Mouse (Mus musculus) intestine, postnatal 0 days (tissue): ENCODE measurements at regions not wholly inside any gene's neighbourhood (a gene's known extent, or its start where the extent isn't known, plus 50 kb on each side); places are given as distances from the start of the nearest gene placed in this dataset.

ENCODE experiments used
- ATAC-seq: fragments of 200-750 bp; cut with Nextera tagmentation; 2 replicates; pipeline ENCODE4 v1.8.0; 2017; ENCODE audit warnings: mild to moderate bottlenecking, moderate TSS enrichment, moderate library complexity
- H3K27ac ChIP-seq: fragments of 300-500 bp; sonication (generic); 2 replicates; pipeline ENCODE4 v1.5.1; 2014; ENCODE audit warnings: mild to moderate bottlenecking, low read depth, low read length, moderate library complexity
- H3K27me3 ChIP-seq: fragments of 300-500 bp; sonication (generic); replicated peaks from 2 replicates; pipeline ENCODE4 v1.6.1; 2014; ENCODE audit warnings: low read length, mixed read lengths; ENCODE audit not compliant: control insufficient read depth, insufficient read depth
- H3K36me3 ChIP-seq: fragments of 300-500 bp; sonication (generic); 2 replicates; pipeline ENCODE4 v1.6.1; 2014; ENCODE audit warnings: mild to moderate bottlenecking, moderate library complexity; ENCODE audit not compliant: control insufficient read depth, insufficient read depth
- H3K4me1 ChIP-seq: fragments of 300-500 bp; sonication (generic); replicated peaks from 2 replicates; pipeline ENCODE4 v1.6.1; 2014; ENCODE audit warnings: antibody characterized with exemption, low read length, mixed read lengths; ENCODE audit not compliant: control insufficient read depth, insufficient read depth
- H3K4me2 ChIP-seq: fragments of 300-500 bp; sonication (generic); replicated peaks from 2 replicates; pipeline ENCODE4 v1.6.1; 2014; ENCODE audit warnings: low read depth, mild to moderate bottlenecking, moderate library complexity
- H3K4me3 ChIP-seq: fragments of 300-500 bp; sonication (generic); 2 replicates; pipeline ENCODE4 v1.5.1; 2014; ENCODE audit warnings: low read depth, low read length
- H3K9ac ChIP-seq: fragments of 300-500 bp; sonication (generic); 2 replicates; pipeline ENCODE4 v1.6.1; 2014; ENCODE audit warnings: mild to moderate bottlenecking, low read depth, low read length
- H3K9me3 ChIP-seq: fragments of 300-500 bp; sonication (generic); 2 replicates; pipeline ENCODE4 v1.6.1; 2016; ENCODE audit warnings: mixed run types; ENCODE audit not compliant: control insufficient read depth
- CTCF ChIP-seq: sonication (generic); IDR thresholded peaks from 2 replicates; pipeline ENCODE4 v1.5.1; 2016; ENCODE audit warnings: low read depth, mild to moderate bottlenecking, control low read depth, antibody characterized with exemption, moderate library complexity
- WGBS: fragments of 180-500 bp; shearing (Covaris S2); extraction: QIAGEN DNeasy Blood & Tissue Kit; methylation state at CpG from one replicate; pipeline ENCODE4 v1.1.7; 2014; 5-methylcytosine and 5-hydroxymethylcytosine counted together

- no peaks in the 10 kb centered on the region for H3K9me3 ChIP-seq
- no peaks in the 10 kb centered on the region for H3K36me3 ChIP-seq
- WGBS = 52% methylated on average over 3 of the region's 3 CpGs
- no peak for ATAC-seq
- H3K27ac ChIP-seq = no peak overlapping the region
- H3K27me3 ChIP-seq = no peaks in the 10 kb centered on the region
- no peak overlapping the region for H3K4me2 ChIP-seq
- no peak overlapping the region for H3K9ac ChIP-seq
- H3K4me1 ChIP-seq = no peaks in the 10 kb centered on the region
- no peak overlapping the region for H3K4me3 ChIP-seq
- TF ChIP-seq CTCF = no peak
Observed at GRCm38 (mm10) chr12:30693540-30693939, 109.3 kb downstream of the Tmem18 start.

GRCm38 (mm10) chr12:30698256-30698655, 114.0 kb downstream of the Tmem18 start:
- TF ChIP-seq CTCF = no peak
- Histone ChIP-seq H3K4me3 (no peak overlapping the region), H3K9ac (no peak overlapping the region), H3K4me1 (no peaks in the 10 kb centered on the region), H3K27ac (no peak overlapping the region), H3K4me2 (no peak overlapping the region), H3K9me3 (no peaks in the 10 kb centered on the region), H3K36me3 (no peaks in the 10 kb centered on the region), H3K27me3 (no peaks in the 10 kb centered on the region)
- 68% methylated on average over 6 of the region's 6 CpGs for WGBS
- ATAC-seq = no peak

DNA sequence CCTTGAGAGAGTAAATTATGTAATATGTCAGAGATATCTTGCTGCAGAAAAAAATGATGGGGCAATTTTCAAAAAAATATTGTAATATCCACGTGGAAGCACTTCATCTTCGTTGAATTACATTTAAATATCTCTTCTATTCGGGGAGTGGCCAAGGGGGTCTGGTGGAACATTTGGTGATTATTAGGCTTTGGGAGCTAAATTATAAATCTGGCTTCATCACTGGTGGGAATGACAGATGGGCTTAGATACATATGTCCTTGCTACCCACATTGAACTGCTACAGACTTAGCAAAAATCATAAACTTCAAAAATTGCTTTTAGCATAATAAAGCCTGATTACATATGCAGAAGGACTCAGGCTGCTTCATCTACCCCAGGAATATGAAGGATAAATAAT, 119.5 kb downstream of the Tmem18 start:
- 79% methylated on average over 3 of the region's 3 CpGs for WGBS
- no peak for ATAC-seq
- Histone ChIP-seq H3K4me1 (no peaks in the 10 kb centered on the region), H3K4me2 (no peak overlapping the region), H3K27ac (no peak overlapping the region), H3K27me3 (no peaks in the 10 kb centered on the region), H3K9me3 (no peaks in the 10 kb centered on the region), H3K9ac (no peak overlapping the region), H3K36me3 (no peaks in the 10 kb centered on the region), H3K4me3 (no peak overlapping the region)
- no peak for TF ChIP-seq CTCF

- Histone ChIP-seq H3K9ac (no peak overlapping the region), H3K4me3 (no peak overlapping the region), H3K4me1 (no peaks in the 10 kb centered on the region), H3K27ac (no peak overlapping the region), H3K27me3 (no peaks in the 10 kb centered on the region), H3K4me2 (no peak overlapping the region), H3K9me3 (no peaks in the 10 kb centered on the region), H3K36me3 (no peaks in the 10 kb centered on the region)
- no peak for ATAC-seq
- 71% methylated on average over 5 of the region's 5 CpGs for WGBS
- no peak for TF ChIP-seq CTCF
Observed at GRCm38 (mm10) chr12:30707271-30707670, 123.0 kb downstream of the Tmem18 start.

GRCm38 (mm10) chr12:30708635-30709181, 124.5 kb downstream of the Tmem18 start:
- Histone ChIP-seq H3K4me2 (no peak overlapping the region), H3K4me1 (no peaks in the 10 kb centered on the region), H3K9ac (no peak overlapping the region), H3K36me3 (no peaks in the 10 kb centered on the region), H3K27ac (no peak overlapping the region), H3K27me3 (no peaks in the 10 kb centered on the region), H3K9me3 (no peaks in the 10 kb centered on the region), H3K4me3 (no peak overlapping the region)
- no peak for ATAC-seq
- peak; percentile 29; the same call in 1 of the 2 replicates for TF ChIP-seq CTCF
- WGBS = 63% methylated on average over 2 of the region's 2 CpGs

DNA sequence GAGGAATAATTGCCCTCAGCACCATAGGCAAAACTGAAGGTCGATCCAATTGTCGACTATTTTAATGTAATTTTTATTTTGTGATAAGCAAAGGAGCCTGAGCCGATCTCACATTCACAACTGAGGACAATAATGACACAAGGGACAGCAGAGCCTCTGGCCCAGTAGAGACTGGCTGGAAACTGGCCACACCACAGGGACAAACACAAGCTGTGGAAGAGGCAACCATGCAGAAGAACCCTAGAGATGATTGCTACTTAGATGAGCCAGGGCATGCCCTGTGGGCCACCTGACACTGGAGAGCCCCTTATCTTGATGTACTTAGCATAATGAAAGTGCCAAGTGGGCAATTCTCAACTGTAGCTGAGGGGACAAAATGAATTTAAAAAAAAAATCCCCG, 126.3 kb downstream of the Tmem18 start:
- H3K4me3 ChIP-seq = no peak overlapping the region
- no peaks in the 10 kb centered on the region for H3K27me3 ChIP-seq
- no peak overlapping the region for H3K4me2 ChIP-seq
- H3K27ac ChIP-seq = no peak overlapping the region
- no peaks in the 10 kb centered on the region for H3K9me3 ChIP-seq
- TF ChIP-seq CTCF = no peak
- H3K4me1 ChIP-seq = no peaks in the 10 kb centered on the region
- H3K9ac ChIP-seq = no peak overlapping the region
- WGBS = 81% methylated on average over 4 of the region's 4 CpGs
- no peaks in the 10 kb centered on the region for H3K36me3 ChIP-seq
- no peak for ATAC-seq

DNA sequence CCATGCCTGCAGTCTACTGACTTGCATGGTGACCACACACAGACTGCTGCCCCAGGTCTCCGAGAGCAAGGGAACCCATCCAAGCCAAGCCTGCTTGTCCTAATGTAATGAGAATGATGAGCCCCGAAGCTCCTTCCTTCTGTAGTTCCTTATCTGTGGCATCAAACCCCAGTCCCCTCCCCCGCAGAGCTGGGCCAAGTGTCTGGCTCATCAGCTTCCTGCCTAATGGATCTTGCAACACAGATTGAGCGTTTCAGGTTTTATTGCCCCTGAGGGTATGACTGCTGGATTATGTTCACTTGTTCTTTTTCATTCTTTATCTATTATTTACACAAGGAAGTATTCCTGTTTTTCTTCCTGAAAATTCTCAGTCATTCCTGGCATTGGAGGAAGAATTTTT, 142.5 kb downstream of the Tmem18 start:
- H3K36me3 ChIP-seq = no peaks in the 10 kb centered on the region
- TF ChIP-seq CTCF = no peak
- no peak for ATAC-seq
- H3K9ac ChIP-seq = no peak overlapping the region
- no peaks in the 10 kb centered on the region for H3K27me3 ChIP-seq
- no peaks in the 10 kb centered on the region for H3K9me3 ChIP-seq
- no peak overlapping the region for H3K4me3 ChIP-seq
- no peak overlapping the region for H3K27ac ChIP-seq
- no peaks in the 10 kb centered on the region for H3K4me1 ChIP-seq
- no peak overlapping the region for H3K4me2 ChIP-seq
- WGBS = 30% methylated on average over 4 of the region's 4 CpGs
